Mouse (Mus musculus): Measurements from ENCODE around the gene Gabra4.

Gene Gabra4

GRCm38 (mm10) chr5:71658115-71658497 is at the start of gene Gabra4:
Gene Gabra4 (minus strand): TSS chr5:71658308.
- DNase-seq (ENCODE audit: low read depth, low spot score): peak; percentile 27

GRCm38 (mm10) chr5:71701273-71701614 is 43.1 kb upstream of the Gabra4 start:
- DNase-seq (ENCODE audit: low read depth, low spot score): no peak

GRCm38 (mm10) chr5:71700468-71701272 is 42.6 kb upstream of the Gabra4 start:
- DNase-seq (ENCODE audit: low read depth, low spot score): peak; percentile 43

GRCm38 (mm10) chr5:71699696-71700467 is 41.8 kb upstream of the Gabra4 start:
- peak; percentile 2 for DNase-seq (ENCODE audit: low read depth, low spot score)

- no peak for DNase-seq (ENCODE audit: low read depth, low spot score)
These were observed 7.5 kb upstream of the Gabra4 start for GRCm38 (mm10) chr5:71665593-71665992.

- peak; percentile 50 for DNase-seq (ENCODE audit: low read depth, low spot score)
These were observed 510 bp downstream of the Gabra4 start, which contains the start of gene Gabrb1 for GRCm38 (mm10) chr5:71657482-71658114. Gene Gabrb1 (plus strand): TSS chr5:71658113.

GRCm38 (mm10) chr5:71656771-71657170 is 1.3 kb downstream of the Gabra4 start:
- no peak for DNase-seq (ENCODE audit: low read depth, low spot score)

GRCm38 (mm10) chr5:71654056-71654455 is 4.1 kb downstream of the Gabra4 start:
- no peak for DNase-seq (ENCODE audit: low read depth, low spot score)

- DNase-seq (ENCODE audit: low read depth, low spot score): no peak
These were observed 10.0 kb downstream of the Gabra4 start for GRCm38 (mm10) chr5:71648108-71648507.

GRCm38 (mm10) chr5:71639804-71640203 is 18.3 kb downstream of the Gabra4 start:
- no peak for DNase-seq (ENCODE audit: low read depth, low spot score)

- no peak for DNase-seq (ENCODE audit: low read depth, low spot score)
These were observed 30.3 kb downstream of the Gabra4 start for GRCm38 (mm10) chr5:71627820-71628219.

GRCm38 (mm10) chr5:71616734-71617133 is 41.4 kb downstream of the Gabra4 start:
- no peak for DNase-seq (ENCODE audit: low read depth, low spot score)

- no peak for DNase-seq (ENCODE audit: low read depth, low spot score)
These were observed 43.8 kb downstream of the Gabra4 start for GRCm38 (mm10) chr5:71614311-71614710.

- DNase-seq (ENCODE audit: low read depth, low spot score): no peak
These were observed 49.4 kb downstream of the Gabra4 start for GRCm38 (mm10) chr5:71608735-71609134.

- no peak for DNase-seq (ENCODE audit: low read depth, low spot score)
These were observed 51.2 kb downstream of the Gabra4 start for GRCm38 (mm10) chr5:71606907-71607306.

GRCm38 (mm10) chr5:71604128-71604690 is 53.9 kb downstream of the Gabra4 start:
- DNase-seq (ENCODE audit: low read depth, low spot score): no peak

- DNase-seq (ENCODE audit: low read depth, low spot score): no peak
These were observed 62.8 kb downstream of the Gabra4 start for GRCm38 (mm10) chr5:71595321-71595720.

GRCm38 (mm10) chr5:71593745-71594255 is 64.3 kb downstream of the Gabra4 start:
- no peak for DNase-seq (ENCODE audit: low read depth, low spot score)

GRCm38 (mm10) chr5:71571646-71572237 is 86.4 kb downstream of the Gabra4 start:
- no peak for DNase-seq (ENCODE audit: low read depth, low spot score)

GRCm38 (mm10) chr5:71548079-71548478 is 110.0 kb downstream of the Gabra4 start, which contains the start of gene Cox7b2:
Gene Cox7b2 (minus strand): TSS chr5:71548205.
- peak; percentile 49 for DNase-seq (ENCODE audit: low read depth, low spot score)

GRCm38 (mm10) chr5:71545554-71545953 is 112.6 kb downstream of the Gabra4 start:
- DNase-seq (ENCODE audit: low read depth, low spot score): peak; percentile 69
